Mouse (Mus musculus) natural killer cell, adult 2 months (primary cell): ENCODE data around the gene Apobec3.

ENCODE experiments used
- DNase-seq, 2 experiments: peaks; one replicate each; pipeline ENCODE4 v3.0.0; 2022; ENCODE audit warnings: low spot score in 2 of 2

Gene Apobec3

GRCm38 (mm10) chr15:79950250-79951025 is 59.0 kb downstream of the Apobec3 start:
- peak; percentile 73 to 76 for DNase-seq

GRCm38 (mm10) chr15:79951226-79951625 is 59.8 kb downstream of the Apobec3 start:
- no peak for DNase-seq

GRCm38 (mm10) chr15:79951730-79952503 is 60.5 kb downstream of the Apobec3 start:
- no peak for DNase-seq

GRCm38 (mm10) chr15:79952504-79953231 is 61.2 kb downstream of the Apobec3 start:
- no peak for DNase-seq

- DNase-seq: no peak
These were observed 62.0 kb downstream of the Apobec3 start for GRCm38 (mm10) chr15:79953470-79953869.

GRCm38 (mm10) chr15:79956559-79956958 is 65.1 kb downstream of the Apobec3 start:
- peak; percentile 73 to 84 for DNase-seq

GRCm38 (mm10) chr15:79958418-79958817 is 67.0 kb downstream of the Apobec3 start:
- DNase-seq: no peak

GRCm38 (mm10) chr15:79961366-79961921 is 70.0 kb downstream of the Apobec3 start:
- DNase-seq: no peak

GRCm38 (mm10) chr15:79962661-79963060 is 71.2 kb downstream of the Apobec3 start:
- DNase-seq: no peak

- no peak for DNase-seq
These were observed 72.9 kb downstream of the Apobec3 start for GRCm38 (mm10) chr15:79964376-79964775.
